Mouse (Mus musculus) neutrophil, adult 5-6 weeks (primary cell): ENCODE data around the gene Luc7l. TPM values are rescaled to one million over a fixed set of nuclear protein-coding genes. Genes with fewer than 3 reads are reported as not detected.

ENCODE experiments used
- ATAC-seq: fragments of 151-379, 151-347 bp; 2 replicates; pipeline ENCODE4 v1.8.0; 2017; ENCODE audit warnings: mild to moderate bottlenecking, moderate TSS enrichment; ENCODE audit not compliant: insufficient number of reproducible peaks, poor library complexity, low FRiP score, severe bottlenecking; ENCODE audit errors: extremely low read depth
- total RNA-seq: library from RNA; stranded (forward); fragments of 200-1000 nt; gene quantifications from 2 replicates; pipeline ENCODE4 v1.2.3, GENCODE M21; 2017

The Luc7l gene
- 99.0 and 102 TPM in 2 replicates for total RNA-seq

DNA sequence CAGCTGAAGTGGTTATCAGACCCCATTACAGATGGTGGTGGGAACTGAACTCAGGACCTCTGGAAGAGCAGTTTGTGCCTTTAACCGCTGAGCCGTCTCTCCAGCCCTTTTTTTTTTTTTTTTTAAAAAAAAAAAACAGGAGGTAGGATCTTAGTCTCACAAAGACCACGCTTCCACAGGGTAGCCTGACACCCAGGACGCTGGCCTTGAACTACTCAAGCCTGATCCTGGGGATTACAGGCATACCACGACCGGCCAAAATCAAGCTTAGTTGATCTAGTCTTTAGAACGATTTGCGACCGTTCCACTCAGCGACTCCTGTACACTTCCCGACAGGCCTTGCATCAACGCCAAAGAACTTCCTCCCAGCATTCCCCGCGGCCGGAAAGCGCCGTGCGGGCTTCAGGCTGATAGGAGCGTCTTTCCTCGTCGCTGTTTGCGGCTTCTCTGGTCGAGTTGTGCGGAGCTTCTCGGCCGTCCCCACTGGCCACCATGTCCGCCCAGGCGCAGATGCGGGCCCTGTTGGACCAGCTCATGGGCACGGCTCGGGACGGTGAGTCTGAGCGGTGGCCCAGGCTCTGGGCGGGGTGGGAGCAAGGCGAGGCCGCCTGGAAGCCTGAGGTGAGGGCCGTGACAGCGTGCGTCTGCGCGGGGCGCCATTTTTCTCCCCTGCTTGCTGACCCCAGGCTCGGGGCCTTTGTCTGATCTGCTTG is at the start of gene Luc7l:
Luc7l (plus strand) TSS at position 358 of the 713 bp plus-strand sequence.
- peak; percentile 89 for ATAC-seq

DNA sequence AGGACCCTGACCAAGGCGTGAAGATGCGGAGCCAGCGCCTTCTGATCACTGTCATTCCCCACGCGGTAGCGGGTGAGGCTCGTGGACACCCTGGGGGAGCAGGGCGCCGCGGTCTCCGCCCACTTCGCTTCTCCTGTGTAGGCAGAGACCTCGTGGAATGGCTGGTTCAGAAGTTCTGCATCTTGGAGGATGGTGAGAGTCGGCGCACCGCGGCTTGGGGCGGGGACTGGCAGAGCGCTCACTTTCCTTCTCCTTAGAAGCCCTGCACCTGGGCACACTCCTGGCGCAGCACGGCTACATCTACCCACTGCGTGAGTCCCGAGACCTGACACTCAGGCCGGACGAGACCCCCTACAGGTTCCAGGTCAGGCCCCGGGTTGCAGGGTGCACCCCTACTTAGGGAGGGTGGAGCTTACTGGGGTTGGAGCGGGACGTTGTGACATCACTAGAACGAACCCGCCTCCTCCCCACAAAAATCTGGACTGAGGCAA is 49.3 kb upstream of the Luc7l start:
- no peak for ATAC-seq

DNA sequence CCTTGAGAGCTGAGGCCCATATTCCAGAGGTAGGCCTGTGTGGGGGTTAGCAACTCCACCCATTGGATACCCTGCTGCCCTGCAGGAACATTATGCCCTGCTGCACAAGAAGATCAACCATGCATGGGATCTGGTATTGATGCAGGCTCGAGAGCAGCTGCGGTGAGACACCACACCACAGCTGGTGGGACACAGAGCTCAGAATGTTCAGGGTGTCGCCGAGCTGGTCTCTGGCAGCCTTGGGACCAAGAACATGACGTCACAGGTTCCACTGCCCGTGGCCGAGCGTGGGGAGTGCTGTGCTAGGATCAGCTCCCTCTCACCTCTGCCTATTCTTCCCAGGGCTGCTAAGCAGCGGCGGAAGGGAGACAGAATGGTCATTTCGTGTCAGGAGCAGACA is 47.9 kb upstream of the Luc7l start:
- no peak for ATAC-seq

DNA sequence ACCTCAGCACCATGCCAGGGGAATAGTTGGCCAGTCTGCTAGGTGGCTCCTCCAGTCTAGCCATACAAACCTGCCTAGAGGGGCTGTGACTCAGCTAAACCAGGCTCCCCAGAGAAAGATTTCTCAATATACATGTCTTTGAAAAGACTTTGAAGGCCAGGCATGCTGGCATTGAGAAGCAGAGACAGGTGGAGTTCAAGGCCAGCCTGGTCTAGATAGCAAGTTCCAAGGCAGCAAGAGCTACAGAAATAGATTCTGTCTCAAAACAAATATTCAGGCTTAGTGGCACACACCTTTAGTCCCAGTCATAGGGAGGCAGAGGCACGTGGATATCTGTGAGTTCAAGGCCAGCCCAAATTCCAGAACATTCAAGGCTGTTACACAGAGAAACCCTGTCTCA is 46.3 kb upstream of the Luc7l start:
- no peak for ATAC-seq

DNA sequence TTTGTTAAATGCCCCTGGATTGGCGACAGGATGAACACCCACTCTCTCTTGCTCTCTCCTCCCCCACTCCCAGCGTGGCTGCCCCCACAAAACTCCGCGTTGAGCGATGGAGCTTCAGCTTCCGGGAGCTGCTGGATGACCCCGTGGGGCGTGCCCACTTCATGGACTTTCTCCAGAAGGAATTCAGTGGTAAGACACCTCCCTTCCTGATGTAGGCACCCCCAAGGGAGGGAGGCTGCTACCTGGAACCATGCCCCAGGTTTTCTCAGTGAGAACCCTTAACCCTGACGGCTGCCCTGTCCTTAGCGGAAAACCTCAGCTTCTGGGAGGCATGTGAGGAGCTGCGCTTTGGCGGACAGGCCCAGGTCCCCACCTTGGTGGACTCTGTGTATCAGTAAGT is 45.0 kb upstream of the Luc7l start, which contains the start of gene Arhgdig:
Arhgdig (minus strand) TSS at position 101 of the 400 bp plus-strand sequence.
- no peak for ATAC-seq

DNA sequence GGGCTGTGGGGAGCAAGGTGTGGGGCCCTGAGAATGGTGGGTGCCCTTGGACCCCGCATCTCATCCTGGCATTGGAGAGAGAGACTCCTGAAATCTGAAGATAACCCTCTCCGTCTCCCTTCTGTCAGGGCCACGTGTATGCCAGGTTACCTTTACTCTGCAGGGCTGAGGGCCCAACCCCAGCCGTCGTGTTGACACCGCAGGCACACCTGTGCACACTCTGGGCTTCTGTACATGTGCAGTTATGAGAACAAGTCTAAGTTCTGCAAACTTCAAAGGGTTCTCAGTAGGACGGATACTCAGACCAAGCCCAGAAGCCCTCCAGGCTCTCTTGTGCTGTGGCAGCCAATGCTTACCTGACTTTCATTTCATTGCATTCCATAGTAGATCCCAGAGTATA is 40.5 kb upstream of the Luc7l start:
- ATAC-seq, result no peak

DNA sequence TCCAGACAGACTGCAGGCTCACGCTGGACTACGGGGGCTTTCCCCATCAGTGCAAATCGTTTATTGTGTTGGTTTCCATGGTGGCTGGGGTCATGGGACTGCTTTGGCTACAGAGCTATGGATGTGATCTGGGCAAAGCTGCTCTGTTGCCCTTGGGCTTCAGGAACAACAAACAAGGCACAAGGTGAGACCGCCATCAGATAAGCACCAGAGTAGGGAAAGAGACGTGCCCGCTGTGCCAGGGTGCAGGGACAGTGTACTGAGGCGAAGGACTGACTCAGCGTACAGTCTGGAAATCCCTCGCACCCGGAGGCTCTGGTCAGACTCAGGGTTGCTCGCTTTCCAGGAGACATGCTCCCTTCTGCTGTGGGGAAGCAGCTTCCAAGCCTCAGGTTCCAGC is 40.0 kb upstream of the Luc7l start:
- no peak for ATAC-seq

DNA sequence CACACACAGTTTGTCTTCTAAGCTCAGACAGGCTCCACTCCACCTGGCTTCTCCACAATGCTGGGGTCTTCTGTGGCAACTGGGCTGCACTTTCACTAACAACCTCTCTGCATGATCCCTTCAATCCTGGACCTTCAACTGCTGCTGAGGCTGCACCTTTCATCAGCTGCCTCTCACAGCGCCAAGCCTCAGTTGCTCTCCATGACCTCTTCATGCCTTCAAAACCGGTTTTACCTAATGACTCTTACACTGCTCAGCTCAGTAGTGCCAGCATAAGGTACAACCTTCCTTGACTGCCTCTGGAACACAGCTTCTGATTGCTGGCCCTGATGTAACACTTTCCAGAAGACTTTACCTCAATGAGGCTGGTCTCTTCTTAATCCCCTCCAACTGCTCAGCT is 31.2 kb upstream of the Luc7l start:
- no peak for ATAC-seq

DNA sequence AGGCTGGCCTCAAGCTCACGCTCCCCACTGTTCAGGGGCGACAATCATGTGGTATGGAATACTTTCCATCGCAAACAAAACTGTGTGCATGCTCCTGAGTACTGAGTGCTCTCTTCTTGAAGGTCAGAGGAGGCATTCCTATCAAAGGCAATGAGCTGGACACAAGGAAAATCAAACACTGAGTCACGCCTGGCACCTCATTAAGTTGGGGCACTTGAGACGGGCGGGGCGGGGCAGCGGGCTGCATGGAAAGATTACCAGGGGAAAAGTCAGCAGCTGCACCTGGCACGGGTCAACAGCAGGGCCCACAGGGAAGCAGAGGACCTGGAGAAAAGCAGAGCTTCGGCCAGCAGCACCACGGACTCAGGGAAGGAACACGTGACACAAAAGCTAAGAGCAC is 27.5 kb upstream of the Luc7l start:
- ATAC-seq, result no peak

DNA sequence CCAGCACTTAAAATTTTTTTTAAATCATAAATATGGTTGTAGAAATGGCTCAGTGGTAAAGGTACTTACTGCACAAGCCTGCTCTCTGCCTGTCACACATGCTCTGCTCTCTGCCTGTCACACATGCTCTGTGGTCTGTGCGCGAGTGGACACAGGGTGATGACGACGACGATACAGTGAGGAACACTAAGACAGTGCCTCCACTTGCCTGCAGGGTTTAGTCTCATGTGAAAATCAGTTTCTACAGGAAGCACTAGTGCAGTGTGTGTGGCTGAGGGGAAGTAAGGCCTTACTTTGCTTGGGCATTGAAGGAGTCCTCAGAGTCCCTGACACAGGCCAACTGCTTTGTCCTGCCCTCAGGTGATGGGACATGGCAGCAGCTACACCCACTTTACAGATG is 22.9 kb upstream of the Luc7l start:
- ATAC-seq, result no peak

DNA sequence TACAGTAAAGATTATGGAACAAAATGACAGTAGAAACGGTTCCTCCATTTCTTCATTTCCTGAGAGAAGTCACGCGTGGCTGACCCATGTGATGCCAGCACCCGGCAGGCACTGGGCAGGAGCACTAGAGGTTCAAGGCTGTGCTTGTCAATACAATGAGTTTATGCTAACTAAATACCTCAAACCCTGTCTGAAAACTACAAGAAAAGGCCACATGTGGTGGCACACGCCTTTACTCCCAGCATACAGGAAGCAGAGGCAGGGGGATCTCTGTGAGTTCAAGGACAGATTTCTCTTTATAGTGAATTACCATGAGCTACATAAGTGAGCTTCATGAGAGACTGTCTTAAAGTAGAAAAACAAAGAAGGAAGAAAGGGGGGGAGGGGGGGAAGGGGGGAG is 21.5 kb upstream of the Luc7l start:
- ATAC-seq, result no peak

DNA sequence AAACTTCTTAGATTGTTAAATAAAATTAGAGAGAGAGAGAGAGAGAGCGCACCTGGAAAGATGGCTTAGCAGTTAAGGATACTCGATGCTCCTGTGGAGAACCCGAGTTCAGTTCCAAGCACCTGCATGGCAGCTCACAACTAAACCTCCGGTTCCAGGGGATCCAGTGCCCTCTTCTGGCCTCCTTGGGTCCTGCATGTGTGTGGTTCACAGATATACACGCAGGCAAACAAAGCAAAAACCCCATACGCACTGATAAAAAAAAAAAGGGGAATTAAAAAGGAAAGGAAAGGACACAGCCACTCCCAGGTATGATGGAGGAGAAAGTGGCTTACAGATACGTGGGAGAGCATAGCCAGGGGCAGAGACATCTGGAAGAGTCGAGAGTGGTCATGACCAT is 19.8 kb upstream of the Luc7l start:
- 0 out of 2 replicates have a peak, but pooled peaks have one; percentile 16 for ATAC-seq

DNA sequence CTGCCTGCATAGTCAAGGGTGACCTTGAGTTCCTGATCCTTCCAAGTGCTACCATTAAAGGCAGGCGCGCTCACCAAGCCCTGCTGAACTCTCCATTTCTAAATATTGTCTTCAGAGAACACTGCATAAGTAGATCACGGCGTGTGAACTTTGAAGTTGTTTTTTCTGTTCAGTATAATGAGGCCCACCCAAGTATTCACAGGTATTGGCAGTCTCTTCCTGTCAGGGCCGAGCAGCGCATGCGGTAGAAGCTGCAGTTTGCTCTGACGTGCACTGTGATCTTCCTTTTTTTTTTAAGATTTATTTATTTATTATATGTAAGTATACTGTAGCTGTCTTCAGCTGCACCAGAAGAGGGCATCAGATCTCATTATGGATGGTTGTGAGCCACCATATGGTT is 18.3 kb upstream of the Luc7l start:
- no peak for ATAC-seq

DNA sequence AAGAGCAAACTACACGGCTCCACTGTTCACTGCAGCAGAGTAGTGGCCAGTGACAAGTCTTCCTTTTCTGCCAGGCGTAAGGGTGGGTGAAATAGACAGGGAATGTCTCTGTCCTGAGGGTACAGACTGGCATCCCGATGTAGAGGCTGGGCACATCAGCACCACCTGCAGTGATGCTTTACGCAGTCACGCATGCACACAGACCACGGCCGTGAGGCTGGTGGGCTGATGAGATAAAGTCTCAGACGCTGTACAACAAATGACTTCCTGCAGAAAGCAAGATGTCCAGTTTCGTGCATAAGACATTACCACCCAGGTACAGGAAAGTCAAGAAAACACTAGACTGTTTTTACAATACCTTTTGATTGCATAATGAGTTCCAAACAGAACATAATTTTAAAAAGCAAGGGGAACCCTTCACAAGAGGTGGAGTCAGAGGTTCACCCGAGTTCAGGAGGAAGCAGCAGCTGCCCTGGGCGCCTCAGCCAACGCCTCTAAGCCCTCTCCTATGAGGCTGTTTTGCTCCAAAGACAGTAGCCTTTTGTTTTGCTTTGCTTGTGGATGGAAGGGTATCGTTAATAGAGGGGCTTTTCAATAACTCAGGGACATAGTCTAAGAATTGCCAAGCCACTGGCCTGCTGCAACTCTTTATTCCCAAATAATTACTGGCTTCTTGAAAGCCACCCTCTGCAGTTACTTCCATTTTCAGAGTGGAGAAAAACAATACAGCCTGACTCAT is 17.4 kb upstream of the Luc7l start:
- ATAC-seq, result no peak

DNA sequence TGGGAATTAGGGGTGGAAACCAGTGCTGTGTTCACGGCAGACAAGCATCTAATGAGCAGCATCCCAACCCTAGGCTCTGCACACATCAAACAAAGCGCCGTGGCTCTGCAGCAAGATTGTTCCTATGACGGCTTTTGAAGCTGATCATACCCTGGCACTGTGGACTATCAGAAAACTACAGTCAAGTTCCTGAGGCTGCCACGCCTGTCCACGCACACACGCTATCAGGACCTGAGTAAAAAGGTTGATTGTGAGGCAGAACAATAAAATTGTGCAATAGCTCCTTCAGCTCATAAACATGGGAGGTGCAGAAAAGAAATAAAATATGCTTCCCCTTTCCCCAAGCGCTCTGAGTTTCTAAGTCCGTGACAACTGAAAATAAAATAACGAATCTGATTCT is 15.0 kb upstream of the Luc7l start:
- ATAC-seq, result no peak

DNA sequence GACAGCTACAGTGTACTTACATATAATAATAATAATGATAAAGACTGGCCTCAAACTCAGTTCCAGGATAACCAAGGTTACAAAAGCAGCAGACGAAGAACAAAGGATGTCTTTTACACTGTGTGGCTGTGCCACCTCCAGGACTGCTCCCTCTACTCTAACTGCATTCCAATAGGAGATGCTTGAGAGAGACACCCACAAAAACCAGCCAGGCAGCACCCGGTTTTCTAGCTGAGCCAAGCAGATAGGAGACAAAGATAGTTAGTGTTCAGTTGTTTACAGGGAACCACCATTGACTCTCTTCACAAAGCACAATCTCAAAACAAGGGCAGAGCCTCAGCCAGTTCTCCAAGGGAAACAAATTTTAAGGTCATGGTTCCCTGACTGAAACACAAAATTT is 13.1 kb upstream of the Luc7l start:
- ATAC-seq, result no peak

DNA sequence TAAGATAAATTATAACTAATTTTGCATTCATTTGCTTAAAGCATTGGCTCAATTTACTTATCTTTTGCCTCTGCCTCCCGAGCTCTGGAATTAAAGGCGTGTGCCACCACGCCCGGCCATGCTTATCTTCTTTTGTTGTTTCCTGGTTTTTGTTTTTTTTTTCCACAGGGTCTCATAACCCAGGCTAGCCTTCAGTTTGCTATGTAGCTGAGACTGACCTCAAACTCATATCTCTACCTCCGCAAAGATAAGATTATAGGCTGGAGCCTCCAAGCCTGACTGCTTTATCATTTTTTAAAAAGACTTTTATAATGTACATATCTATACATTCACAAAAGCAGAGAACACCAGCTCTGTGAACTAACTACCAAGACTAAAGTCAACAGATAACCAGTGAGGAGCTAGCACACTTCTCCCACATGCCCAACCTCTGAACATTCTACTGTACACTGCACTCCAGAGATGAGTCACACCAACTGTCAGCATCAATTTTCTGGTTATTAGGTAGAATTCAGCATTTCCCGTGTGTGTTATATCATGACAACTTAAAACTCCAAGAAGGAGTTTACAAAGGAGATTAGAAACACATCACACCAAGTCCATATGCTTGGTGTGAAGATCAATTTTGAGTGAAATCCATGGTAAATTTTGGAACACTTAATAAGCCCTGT is 12.4 kb upstream of the Luc7l start:
- no peak for ATAC-seq

DNA sequence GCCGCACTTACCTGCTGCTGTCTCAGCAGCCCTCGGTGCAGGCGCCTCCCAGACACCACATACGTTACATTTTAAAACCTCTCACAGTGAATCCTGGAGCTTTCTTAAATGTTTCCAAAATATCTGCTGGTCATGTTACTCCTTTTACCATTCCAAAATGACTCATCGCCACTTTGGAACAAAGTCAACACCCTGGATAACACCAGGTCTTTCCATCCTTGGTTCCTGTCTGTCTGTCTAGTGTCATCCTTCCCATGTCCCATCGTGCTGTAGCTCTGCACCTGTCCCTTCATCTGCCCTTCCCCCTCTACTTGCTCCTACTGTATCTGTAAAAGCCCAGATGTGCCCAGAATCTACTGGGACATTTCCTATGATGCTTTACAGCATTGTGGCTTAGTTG is 11.7 kb upstream of the Luc7l start:
- no peak for ATAC-seq

DNA sequence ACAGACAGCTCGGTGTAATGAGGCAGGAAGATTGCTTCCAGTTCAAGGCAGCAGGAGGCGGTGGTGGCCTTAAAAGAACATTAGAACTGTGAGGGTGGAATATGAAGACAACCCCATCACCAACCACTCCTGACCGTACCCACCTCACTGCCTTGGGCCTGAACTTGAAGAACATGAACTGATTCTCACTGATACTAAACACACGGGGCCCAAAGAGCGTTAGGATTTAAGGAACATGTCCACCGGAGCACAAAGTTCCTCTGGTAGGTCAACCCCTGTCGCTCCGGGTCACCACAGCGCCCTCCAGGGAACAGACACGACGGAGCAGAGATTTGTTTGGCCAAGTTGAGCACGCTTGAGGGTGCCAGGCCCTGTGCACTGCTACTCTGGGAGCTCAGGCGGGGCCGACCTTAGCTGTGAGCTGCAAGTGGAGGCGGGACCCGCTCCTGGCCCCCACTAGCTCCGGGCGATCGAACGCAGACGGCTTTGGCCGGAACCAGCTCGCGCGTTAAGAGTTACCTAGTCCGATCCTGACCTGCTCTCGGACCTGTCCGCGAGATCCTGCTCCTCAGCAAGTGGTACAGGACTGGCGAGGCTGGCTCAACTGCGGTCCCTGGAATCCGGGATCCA is 9.1 kb upstream of the Luc7l start:
- peak; percentile 54 for ATAC-seq
